Mouse (Mus musculus) kidney, adult 11 months (tissue): ENCODE data around the gene Mrgprg.

Experiments
- DNase-seq: peaks from one replicate; pipeline ENCODE4 v3.0.0; 2022

Mrgprg gene

GRCm38 (mm10) chr7:143755357-143756124, 11.3 kb downstream of the Mrgprg start:
- DNase-seq: peak; percentile 29

DNA sequence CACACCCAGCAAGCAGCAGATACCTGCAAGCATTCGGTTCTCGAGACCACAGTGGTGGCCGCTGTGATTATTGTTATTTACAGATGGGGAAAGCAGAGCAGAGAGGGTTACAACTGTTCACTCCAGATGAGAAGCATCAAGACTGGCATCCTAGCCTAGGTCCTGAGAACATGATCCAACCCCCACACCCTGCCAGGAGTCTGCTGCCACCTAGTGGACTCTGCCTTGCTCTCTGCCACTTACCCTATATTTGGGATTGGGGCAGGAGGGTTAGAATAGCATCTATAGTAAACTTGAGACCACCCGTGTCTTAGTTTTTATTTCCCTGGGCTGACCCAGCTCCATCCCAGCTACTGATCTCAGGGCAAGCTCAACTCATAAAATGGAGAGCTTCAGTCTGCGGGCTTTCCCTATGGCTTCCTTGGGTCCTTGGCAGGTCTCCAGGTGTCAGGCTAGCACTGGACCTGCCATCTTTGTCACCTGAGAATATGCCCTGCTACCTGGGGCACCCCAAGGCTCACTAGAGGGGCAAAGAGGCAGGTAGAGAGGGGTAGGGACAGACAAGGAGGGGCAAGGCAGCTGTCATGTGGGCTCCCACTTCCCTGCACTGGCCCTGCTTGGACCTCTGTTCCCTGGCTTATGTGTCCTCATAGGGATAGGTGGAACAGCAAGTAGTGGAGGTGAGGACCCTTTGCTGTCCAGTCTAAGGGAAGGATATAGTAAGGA, 12.6 kb downstream of the Mrgprg start:
- peak; percentile 30 for DNase-seq

- no peak for DNase-seq
Measured at GRCm38 (mm10) chr7:143752606-143753005, 14.2 kb downstream of the Mrgprg start.

DNA sequence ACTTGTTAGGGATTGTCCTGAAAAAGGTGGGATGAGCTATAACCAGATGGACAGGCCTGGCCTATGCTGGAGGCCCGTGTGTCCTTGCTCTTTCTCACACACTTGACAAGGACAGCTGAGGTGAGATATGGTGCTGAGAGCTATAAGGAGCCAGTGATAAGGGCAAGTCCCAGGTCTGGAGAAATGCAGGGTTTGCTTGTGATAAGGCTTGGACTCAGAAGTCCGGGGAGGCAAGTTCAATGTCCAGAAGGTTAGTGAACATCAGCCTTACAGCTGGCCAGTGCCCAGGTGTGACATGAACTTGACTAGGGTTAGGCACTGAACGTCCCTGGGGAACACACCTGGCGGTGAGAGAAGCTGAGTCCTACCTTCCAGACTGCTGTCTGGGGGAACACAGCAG, 14.7 kb downstream of the Mrgprg start:
- DNase-seq: no peak

- no peak for DNase-seq
Measured at GRCm38 (mm10) chr7:143751380-143751779, 15.4 kb downstream of the Mrgprg start.

GRCm38 (mm10) chr7:143749045-143749444, 17.7 kb downstream of the Mrgprg start:
- DNase-seq: no peak

- peak; percentile 81 for DNase-seq
Measured at GRCm38 (mm10) chr7:143748041-143748868, 18.5 kb downstream of the Mrgprg start.

DNA sequence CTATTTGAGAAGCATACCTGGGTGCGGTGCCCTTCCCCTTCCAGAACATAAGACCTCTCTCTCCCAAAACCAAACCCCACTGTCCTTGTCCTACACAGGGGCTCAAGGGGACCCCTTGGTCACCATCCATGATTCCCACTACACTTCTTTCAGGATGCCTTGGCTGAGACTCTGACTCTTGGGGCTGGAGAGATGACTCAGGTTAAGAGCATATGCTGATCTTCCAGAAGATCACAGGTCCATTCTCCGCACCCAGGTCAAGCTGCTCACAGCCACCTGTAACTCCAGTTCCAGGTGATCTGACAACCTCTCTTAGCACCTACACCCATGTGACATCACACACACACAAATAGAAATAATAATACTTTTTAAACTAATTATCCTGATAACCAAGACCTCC, 26.1 kb downstream of the Mrgprg start:
- DNase-seq: no peak

GRCm38 (mm10) chr7:143739511-143740461, 27.0 kb downstream of the Mrgprg start:
- DNase-seq: peak; percentile 82

DNA sequence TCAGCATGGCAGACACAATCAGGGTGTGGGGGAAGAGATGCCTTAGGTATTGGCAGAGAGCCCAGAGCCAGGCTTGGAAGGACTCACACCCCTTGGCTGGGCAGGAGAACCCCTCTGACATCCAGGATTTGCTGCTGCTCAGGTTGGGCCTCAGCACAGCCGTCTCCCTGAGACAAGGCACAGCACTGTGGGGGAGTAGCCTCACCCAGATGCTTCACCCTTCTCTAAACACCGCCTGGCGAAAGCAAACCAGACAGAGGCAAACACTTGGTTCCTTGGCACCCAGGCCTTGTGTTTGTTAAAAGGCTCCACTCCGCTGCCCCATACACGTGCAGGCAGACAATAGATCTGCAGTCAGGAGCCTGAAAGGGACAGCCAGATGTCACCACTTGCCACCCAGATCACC, 28.2 kb downstream of the Mrgprg start:
- DNase-seq: peak; percentile 20

GRCm38 (mm10) chr7:143738194-143738593, 28.6 kb downstream of the Mrgprg start:
- no peak for DNase-seq

- no peak for DNase-seq
Measured at GRCm38 (mm10) chr7:143733746-143734145, 33.0 kb downstream of the Mrgprg start.

DNA sequence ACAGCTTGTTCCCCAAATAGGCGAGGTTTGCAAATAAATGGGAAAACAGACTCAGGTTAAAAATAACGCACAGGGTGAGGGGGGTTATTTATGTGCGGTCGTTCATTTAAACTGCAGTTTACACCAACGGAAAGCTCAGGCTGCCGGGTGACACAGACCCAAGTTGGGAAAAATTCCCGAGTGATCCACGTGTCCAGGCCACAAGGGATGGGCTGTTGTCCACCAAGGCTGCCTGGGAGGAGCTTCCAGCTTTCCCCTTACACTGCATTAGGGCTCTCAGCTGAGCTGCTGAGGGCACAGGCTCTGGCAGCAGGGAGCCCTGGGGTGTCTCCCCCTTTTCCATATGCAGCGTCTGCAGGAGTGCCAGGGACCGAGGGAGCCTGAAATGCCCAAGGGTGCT, 36.9 kb downstream of the Mrgprg start:
- DNase-seq: peak; percentile 33

GRCm38 (mm10) chr7:143726396-143726795, 40.4 kb downstream of the Mrgprg start:
- no peak for DNase-seq

- DNase-seq: peak; percentile 44
Measured at GRCm38 (mm10) chr7:143723841-143724240, 43.0 kb downstream of the Mrgprg start.

DNA sequence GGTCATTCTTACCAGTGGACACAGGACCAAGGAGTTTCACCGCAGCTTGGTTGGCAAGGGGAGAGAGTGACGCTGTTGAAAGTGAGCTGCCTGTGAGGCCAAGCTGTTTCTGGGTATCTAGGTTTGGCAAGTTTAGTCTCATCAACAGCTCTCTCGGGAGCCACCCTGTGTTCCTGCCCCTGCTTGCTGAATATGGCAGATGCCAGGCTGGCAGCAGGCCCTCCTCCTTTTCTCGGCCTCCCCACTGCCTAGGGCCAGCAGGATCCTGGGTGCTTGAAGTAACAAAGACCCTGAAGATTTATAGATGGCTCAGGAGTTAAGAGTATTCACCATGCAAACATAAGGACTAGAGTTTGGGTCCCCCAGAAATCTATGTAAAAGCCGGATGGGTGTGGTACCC, 44.1 kb downstream of the Mrgprg start:
- no peak for DNase-seq

GRCm38 (mm10) chr7:143717811-143718210, 49.0 kb downstream of the Mrgprg start:
- DNase-seq: peak; percentile 45
